Mouse (Mus musculus) forebrain, embryonic 11.5 days (tissue): Measurements from ENCODE around the gene Tenm2. TPM values are rescaled to one million over a fixed set of nuclear protein-coding genes. Genes with fewer than 3 reads are reported as not detected.

Experiments used
- ATAC-seq: fragments of 200-750 bp; cut with Nextera tagmentation; replicated peaks from 2 replicates; pipeline ENCODE4 v1.8.0; 2017; ENCODE audit warnings: moderate TSS enrichment; ENCODE audit not compliant: low FRiP score
- DNase-seq: peaks from one replicate; pipeline ENCODE4 v3.0.0-alpha.2; 2017; ENCODE audit warnings: low spot score
- H3K27ac ChIP-seq: fragments of 300-500 bp; sonication (generic); 2 replicates; pipeline ENCODE4 v1.5.1; 2014; ENCODE audit warnings: low read depth, low read length
- H3K27me3 ChIP-seq: fragments of 300-500 bp; sonication (generic); 2 replicates; pipeline ENCODE4 v1.6.1; 2014; ENCODE audit warnings: mild to moderate bottlenecking, low read length, mixed read lengths; ENCODE audit not compliant: control insufficient read depth, insufficient read depth
- H3K36me3 ChIP-seq: fragments of 300-500 bp; sonication (generic); 2 replicates; pipeline ENCODE4 v1.6.1; 2014; ENCODE audit warnings: mild to moderate bottlenecking, low read length, moderate library complexity, mixed read lengths; ENCODE audit not compliant: control insufficient read depth, insufficient read depth
- H3K4me1 ChIP-seq: fragments of 300-500 bp; sonication (generic); replicated peaks from 2 replicates; pipeline ENCODE4 v1.6.1; 2014; ENCODE audit warnings: low read length, mixed read lengths; ENCODE audit not compliant: control insufficient read depth, insufficient read depth
- H3K4me2 ChIP-seq: fragments of 300-500 bp; sonication (generic); 2 replicates; pipeline ENCODE4 v1.6.1; 2014; ENCODE audit warnings: low read depth, mild to moderate bottlenecking, low read length, moderate library complexity, mixed read lengths; ENCODE audit not compliant: severe bottlenecking
- H3K4me3 ChIP-seq: fragments of 300-500 bp; sonication (generic); 2 replicates; pipeline ENCODE4 v1.5.1; 2014; ENCODE audit warnings: low read depth, low read length
- H3K9ac ChIP-seq: fragments of 300-500 bp; sonication (generic); 2 replicates; pipeline ENCODE4 v1.6.1; 2014; ENCODE audit warnings: low read length
- H3K9me3 ChIP-seq: fragments of 300-500 bp; sonication (generic); 2 replicates; pipeline ENCODE4 v1.6.1; 2016; ENCODE audit warnings: low read length, mixed read lengths; ENCODE audit not compliant: control insufficient read depth
- WGBS: fragments of 180-500 bp; shearing (Covaris S2); extraction: QIAGEN DNeasy Blood & Tissue Kit; methylation state at CpG from one replicate; pipeline ENCODE4 v1.1.7; 2014; 5-methylcytosine and 5-hydroxymethylcytosine counted together
- polyA plus RNA-seq: library from polyadenylated mRNA; unstranded; fragments of >200 nt; fragmentation: Nextera tagmentation; extraction: Ambion mirVana; gene quantifications from 2 replicates; pipeline ENCODE4 v1.2.1, GENCODE M21; 2014

Gene Tenm2
- polyA plus RNA-seq, 1 experiment from 2014 or later, result 3.8 TPM

DNA sequence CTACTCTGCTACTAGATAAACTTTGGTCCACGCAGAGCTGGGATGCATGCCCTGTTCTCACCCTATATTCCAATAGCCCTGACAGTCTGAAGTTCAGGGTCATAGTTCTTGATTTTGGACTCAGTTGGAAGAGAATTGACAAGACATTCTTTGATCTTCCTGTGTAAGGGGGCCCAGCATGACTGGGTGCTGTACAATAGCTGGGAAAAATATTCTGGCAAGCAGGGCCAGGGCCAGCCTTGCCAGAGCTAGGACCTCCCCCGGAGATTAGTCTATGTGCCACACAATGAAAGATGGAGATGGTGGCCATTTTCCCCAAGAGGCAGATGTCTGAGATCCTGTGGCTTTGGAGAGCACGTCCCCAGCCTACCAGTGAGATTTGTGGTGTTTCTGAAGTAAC is 1021.2 kb downstream of the Tenm2 start:
- WGBS, result 84% methylated on average over 3 of the region's 3 CpGs
- DNase-seq, result no peak

DNA sequence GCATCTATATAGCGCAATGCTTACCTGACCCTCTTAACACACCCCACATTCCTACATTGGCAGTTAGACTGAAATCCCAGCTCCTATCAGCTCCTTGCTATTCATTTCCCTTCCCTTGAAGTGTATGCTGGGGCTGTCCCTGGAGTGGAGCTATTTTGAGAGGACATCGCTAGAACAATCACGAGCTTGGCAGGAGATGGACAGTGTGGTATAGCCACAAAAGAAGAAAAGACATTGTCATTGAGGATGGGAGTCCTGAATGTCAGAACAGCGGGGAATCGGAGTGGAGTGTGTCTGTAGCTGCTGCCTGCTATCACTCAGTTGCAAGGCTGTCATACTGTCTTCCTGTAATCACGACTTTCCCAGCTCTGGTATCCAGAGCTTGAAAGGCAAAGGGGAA is 1031.4 kb downstream of the Tenm2 start:
- Histone ChIP-seq H3K4me1 (no peaks in the 10 kb centered on the region), H3K4me3 (no peak overlapping the region), H3K27me3 (no peaks in the 10 kb centered on the region), H3K9me3 (no peaks in the 10 kb centered on the region), H3K27ac (no peak overlapping the region), H3K4me2 (no peak overlapping the region), H3K9ac (no peak overlapping the region), H3K36me3 (no peaks in the 10 kb centered on the region)
- no peak for DNase-seq
- no peak for ATAC-seq
- 75% methylated on average over 6 of the region's 6 CpGs for WGBS

More for the DNA sequence above, 1021.2 kb downstream of the Tenm2 start:
- Histone ChIP-seq H3K27me3 (no peaks in the 10 kb centered on the region), H3K9ac (no peak overlapping the region), H3K4me3 (no peak overlapping the region), H3K9me3 (no peaks in the 10 kb centered on the region), H3K4me2 (no peak overlapping the region), H3K27ac (no peak overlapping the region), H3K4me1 (no peaks in the 10 kb centered on the region), H3K36me3 (no peaks in the 10 kb centered on the region)
- ATAC-seq, result no peak

DNA sequence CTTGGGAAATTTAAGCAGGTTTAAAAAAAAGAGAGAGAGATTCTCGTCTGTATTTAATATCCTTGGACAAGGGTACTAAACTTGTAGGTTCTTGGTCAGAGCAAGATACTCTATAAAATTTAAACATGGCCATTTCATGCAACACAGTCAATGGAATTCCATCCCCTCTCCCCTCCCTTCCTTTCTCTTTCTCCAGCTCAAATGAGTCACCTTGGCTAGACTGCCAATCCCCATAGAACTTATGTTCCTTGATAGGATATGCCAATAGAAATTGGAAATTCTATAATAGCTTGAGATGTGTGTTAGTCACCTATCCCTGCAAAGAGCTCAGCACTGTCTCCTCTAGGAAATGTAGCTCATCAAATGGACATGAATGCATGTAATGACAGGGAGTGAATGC is 1031.9 kb downstream of the Tenm2 start:
- H3K27ac ChIP-seq, result no peak overlapping the region
- no peak overlapping the region for H3K4me2 ChIP-seq
- no peak overlapping the region for H3K4me3 ChIP-seq
- DNase-seq (no peak), ATAC-seq (no peak)
- H3K27me3 ChIP-seq, result no peaks in the 10 kb centered on the region
- no peaks in the 10 kb centered on the region for H3K36me3 ChIP-seq
- 67% methylated on average over 1 of the region's 1 CpGs for WGBS
- no peak overlapping the region for H3K9ac ChIP-seq
- H3K4me1 ChIP-seq, result no peaks in the 10 kb centered on the region
- no peaks in the 10 kb centered on the region for H3K9me3 ChIP-seq

DNA sequence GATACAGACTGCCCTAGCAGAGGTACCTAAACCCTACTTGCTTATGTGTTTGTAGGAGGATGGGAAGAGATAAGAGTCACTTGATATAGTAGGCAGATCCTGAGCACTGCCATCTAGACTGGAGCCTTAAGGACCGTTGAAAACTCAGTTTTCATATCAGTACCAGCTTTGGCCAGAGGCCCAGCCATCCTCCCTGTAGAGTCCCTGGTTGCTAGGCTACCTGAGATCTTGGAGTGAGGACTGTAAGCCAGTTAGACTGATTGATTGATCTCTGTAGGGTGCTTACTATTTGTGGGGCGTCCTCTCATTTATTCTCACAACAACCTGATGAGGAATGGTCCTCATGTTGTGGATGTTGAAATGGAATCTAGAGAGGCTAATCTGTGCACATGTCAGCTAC is 1041.4 kb downstream of the Tenm2 start:
- H3K9ac ChIP-seq, result no peak overlapping the region
- H3K4me2 ChIP-seq, result no peak overlapping the region
- 80% methylated on average over 2 of the region's 2 CpGs for WGBS
- no peaks in the 10 kb centered on the region for H3K36me3 ChIP-seq
- no peaks in the 10 kb centered on the region for H3K9me3 ChIP-seq
- H3K4me1 ChIP-seq, result no peaks in the 10 kb centered on the region
- no peak overlapping the region for H3K27ac ChIP-seq
- DNase-seq, result no peak
- H3K27me3 ChIP-seq, result no peaks in the 10 kb centered on the region
- no peak for ATAC-seq
- H3K4me3 ChIP-seq, result no peak overlapping the region

DNA sequence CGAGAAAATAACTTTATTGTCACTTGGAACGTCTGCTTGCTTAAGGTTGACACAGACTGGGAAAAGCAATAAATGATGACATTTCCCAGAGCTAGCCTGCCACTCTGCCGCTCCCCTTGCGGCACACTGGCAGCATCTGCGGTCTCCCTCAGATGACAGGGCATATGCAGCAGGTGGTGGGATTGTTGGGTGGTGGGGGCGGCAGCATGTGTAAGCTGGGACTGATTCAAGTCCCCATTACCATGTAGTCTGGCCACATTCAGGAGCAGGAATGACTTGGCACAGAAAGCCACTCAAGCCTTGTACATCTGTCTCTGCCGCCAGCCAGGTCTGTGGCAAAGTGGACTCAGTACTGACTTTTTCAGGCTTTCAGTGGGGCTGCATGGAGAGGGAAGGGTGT is 1059.7 kb downstream of the Tenm2 start:
- Histone ChIP-seq H3K9me3 (no peaks in the 10 kb centered on the region), H3K27ac (no peak overlapping the region), H3K4me2 (no peak overlapping the region), H3K4me3 (no peak overlapping the region), H3K4me1 (no peaks in the 10 kb centered on the region), H3K36me3 (no peaks in the 10 kb centered on the region), H3K9ac (no peak overlapping the region), H3K27me3 (no peaks in the 10 kb centered on the region)
- ATAC-seq (no peak), DNase-seq (no peak)
- WGBS, result 88% methylated on average over 7 of the region's 7 CpGs

DNA sequence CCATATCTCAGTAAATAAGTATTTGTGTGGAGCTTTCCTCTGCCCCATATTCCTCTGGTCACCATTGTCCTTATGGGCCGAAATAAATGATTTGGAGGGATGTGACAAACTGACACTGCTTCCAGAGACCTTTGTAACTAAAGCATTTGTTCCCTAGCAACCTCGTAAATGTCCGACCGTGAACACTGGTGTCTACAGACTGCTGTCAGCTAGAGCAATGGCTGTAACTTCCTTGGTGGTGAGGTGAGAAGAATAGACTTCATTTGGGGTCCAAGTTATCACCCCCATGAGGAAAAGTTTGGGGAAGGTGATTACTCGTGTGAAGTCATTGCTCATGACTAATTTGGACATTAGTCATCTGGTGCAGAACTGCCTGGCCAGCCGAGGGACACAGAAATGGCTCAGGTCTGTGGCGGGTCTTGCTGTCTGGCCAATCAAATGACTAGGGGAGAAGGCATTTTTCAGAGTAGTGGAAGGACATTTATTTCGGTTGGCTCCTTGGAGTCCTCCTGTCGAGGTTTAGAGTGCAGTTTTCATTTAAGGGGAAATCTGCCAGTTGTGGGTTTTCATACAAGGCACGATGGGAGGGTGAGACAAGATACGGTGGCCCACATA is 1062.6 kb downstream of the Tenm2 start:
- Histone ChIP-seq H3K9me3 (no peaks in the 10 kb centered on the region), H3K36me3 (no peaks in the 10 kb centered on the region), H3K4me2 (no peak overlapping the region), H3K4me3 (no peak overlapping the region), H3K9ac (no peak overlapping the region), H3K27me3 (no peaks in the 10 kb centered on the region), H3K4me1 (no peaks in the 10 kb centered on the region), H3K27ac (no peak overlapping the region)
- WGBS, result 82% methylated on average over 11 of the region's 11 CpGs
- no peak for DNase-seq
- ATAC-seq, result no peak

DNA sequence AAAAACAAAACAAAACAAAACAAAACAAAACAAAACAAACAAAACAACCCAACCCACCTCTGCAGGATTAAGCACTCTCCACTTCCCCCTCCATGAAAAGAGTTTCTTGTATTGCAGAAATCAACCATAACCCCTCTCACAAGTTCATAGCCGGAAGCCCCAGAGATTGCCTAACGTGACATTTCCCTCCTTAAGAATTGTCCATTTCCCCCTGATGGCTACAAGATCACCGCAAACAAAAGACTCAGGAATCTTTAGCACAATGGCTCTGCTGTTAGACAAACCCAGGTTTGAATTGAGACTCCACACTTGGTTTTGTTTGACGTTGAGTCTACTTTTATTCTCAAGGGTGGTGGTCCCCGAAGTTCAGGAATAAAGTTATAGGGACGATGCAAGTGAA is 1063.2 kb downstream of the Tenm2 start:
- Histone ChIP-seq H3K9me3 (no peaks in the 10 kb centered on the region), H3K4me3 (no peak overlapping the region), H3K4me1 (no peaks in the 10 kb centered on the region), H3K27ac (no peak overlapping the region), H3K27me3 (no peaks in the 10 kb centered on the region), H3K9ac (no peak overlapping the region), H3K4me2 (no peak overlapping the region), H3K36me3 (no peaks in the 10 kb centered on the region)
- DNase-seq, result no peak
- WGBS, result 61% methylated on average over 6 of the region's 6 CpGs
- no peak for ATAC-seq

DNA sequence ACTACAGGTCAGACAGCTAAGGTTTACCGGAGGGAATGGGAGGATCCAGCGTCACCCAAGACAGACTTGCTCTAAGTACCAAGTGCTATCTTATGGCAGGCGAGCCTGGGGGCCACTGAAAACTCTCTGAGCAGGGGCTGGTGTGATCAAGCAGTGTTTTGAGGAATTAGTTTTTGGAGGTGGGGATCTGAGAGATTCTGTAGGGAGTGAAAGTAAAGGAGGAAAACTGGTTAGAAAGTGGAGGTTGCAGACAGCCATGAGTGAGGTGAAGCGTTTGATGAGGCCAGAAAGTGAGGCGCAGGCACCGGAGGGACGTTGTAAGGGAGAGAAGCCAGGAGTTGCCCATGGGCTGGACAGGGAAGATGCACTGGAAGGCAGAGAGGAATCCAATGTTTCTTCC is 1063.8 kb downstream of the Tenm2 start:
- no peak for DNase-seq
- H3K4me1 ChIP-seq, result no peaks in the 10 kb centered on the region
- no peak overlapping the region for H3K4me3 ChIP-seq
- WGBS, result 90% methylated on average over 7 of the region's 7 CpGs
- H3K9ac ChIP-seq, result no peak overlapping the region
- no peak overlapping the region for H3K27ac ChIP-seq
- no peaks in the 10 kb centered on the region for H3K27me3 ChIP-seq
- no peaks in the 10 kb centered on the region for H3K36me3 ChIP-seq
- no peaks in the 10 kb centered on the region for H3K9me3 ChIP-seq
- no peak for ATAC-seq
- H3K4me2 ChIP-seq, result no peak overlapping the region

DNA sequence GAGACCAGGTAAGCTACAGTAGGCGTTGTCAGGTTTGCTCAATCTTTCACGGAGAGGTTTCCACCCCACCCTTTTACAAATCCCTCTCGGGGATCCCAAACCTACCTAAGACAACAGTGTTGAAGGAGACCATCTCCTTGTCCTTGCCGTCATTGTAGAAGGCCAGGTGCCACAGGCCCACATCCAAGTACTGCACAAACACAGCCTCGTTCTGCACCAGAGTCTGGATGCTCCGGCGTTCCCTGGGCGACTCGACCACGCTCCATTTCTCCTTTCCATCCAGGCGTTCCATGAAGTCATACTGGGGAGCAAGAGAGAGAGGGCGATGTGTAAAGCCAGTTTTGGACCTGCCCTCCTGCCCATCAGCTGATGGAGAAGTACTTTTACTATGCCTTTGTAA is 1064.5 kb downstream of the Tenm2 start:
- WGBS, result 93% methylated on average over 12 of the region's 12 CpGs
- Histone ChIP-seq H3K9me3 (no peaks in the 10 kb centered on the region), H3K36me3 (no peaks in the 10 kb centered on the region), H3K4me2 (no peak overlapping the region), H3K4me1 (no peaks in the 10 kb centered on the region), H3K27me3 (no peaks in the 10 kb centered on the region), H3K4me3 (no peak overlapping the region), H3K9ac (no peak overlapping the region), H3K27ac (no peak overlapping the region)
- ATAC-seq (no peak), DNase-seq (no peak)
